Mouse (Mus musculus): ENCODE data around the gene Actl6b. TPM values are rescaled to one million over a fixed set of nuclear protein-coding genes. Genes with fewer than 3 reads are reported as not detected.

Gene Actl6b
- polyA plus RNA-seq, 1 experiment from 2014 or later, result 204 TPM

DNA sequence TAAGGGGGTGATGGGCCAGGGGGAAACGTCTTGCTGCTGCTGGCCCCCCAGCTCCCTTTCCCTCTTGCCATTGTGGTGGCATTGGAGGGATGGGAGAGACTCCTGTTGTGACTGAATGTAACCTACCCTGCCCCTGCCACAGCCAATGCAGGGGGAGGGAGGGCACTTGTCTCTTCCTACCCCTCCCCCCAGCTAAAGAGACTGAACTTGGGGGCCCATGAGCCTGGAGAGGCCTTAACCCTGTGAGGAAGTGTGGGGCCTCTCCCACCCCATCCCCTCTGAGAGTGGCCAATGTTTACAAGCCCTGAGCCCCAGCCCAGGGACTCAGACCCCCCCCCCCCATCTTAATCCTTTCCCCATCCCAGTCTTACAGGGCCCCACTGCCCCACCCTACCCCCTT, 25.9 kb upstream of the Actl6b start:
- no peak overlapping the region for H3K4me3 ChIP-seq (replicated peaks; ENCODE audit: low read length)
- peaks cover 79% of the 10 kb centered on the region for H3K36me3 ChIP-seq (replicated peaks; ENCODE audit: control insufficient read depth, insufficient read depth)
- WGBS, result 54% methylated on average over 1 of the region's 1 CpGs
- H3K4me1 ChIP-seq (replicated peaks; ENCODE audit: control insufficient read depth, insufficient read depth, low read length), result peaks cover 9% of the 10 kb centered on the region; the same call in 1 of the 2 replicates
- H3K9me3 ChIP-seq (ENCODE audit: control insufficient read depth, low read length), result no peaks in the 10 kb centered on the region
- DNase-seq (ENCODE audit: low spot score), result no peak
- no peak overlapping the region for H3K4me2 ChIP-seq (replicated peaks)
- no peak overlapping the region for H3K27ac ChIP-seq
- no peak overlapping the region for H3K9ac ChIP-seq
- H3K27me3 ChIP-seq (ENCODE audit: control insufficient read depth, insufficient read depth, low read length), result no peaks in the 10 kb centered on the region
- no peak for ATAC-seq (ENCODE audit: low FRiP score)

DNA sequence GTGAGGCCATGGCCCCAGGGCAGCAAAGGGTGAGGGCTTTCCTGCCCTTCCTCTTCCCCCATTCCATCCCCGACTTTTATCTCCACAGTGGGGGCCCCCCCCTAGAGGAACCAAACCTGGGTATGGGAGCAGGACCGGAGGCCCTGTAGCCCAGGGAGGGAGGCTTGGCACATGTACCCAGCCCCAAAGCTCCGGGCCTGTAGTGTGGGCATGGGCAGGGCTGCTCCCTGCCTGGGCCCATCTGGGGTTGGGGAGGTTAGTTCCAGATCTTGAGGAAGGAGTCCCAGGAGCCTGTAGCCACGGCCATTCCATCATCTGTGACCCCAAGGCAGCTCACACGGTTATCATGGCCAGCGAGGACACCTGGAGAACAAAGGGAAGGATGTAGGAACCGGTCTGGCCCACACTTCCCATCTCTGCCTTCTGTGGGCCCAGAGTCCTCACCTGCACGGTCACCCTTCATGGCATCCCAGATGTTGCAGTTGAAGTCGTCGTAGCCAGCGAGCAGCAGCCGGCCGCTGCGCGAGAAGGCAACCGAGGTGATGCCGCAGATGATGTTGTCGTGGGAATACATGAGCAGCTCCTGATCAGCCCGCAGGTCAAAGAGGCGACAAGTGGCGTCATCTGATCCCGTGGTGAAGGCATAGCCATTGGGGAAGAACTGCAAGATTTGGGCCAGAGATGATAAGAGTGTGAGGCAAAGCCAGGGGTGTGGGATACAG, 24.9 kb upstream of the Actl6b start:
- H3K36me3 ChIP-seq (replicated peaks; ENCODE audit: control insufficient read depth, insufficient read depth), result peaks cover 69% of the 10 kb centered on the region
- H3K4me1 ChIP-seq (replicated peaks; ENCODE audit: control insufficient read depth, insufficient read depth, low read length), result peaks cover 9% of the 10 kb centered on the region; the same call in 1 of the 2 replicates
- H3K9ac ChIP-seq, result peak overlapping the region; percentile 13; the same call in 1 of the 2 replicates
- H3K27me3 ChIP-seq (ENCODE audit: control insufficient read depth, insufficient read depth, low read length), result no peaks in the 10 kb centered on the region
- ATAC-seq (ENCODE audit: low FRiP score), result no peak
- DNase-seq (ENCODE audit: low spot score), result no peak
- H3K27ac ChIP-seq, result no peak overlapping the region
- no peaks in the 10 kb centered on the region for H3K9me3 ChIP-seq (ENCODE audit: control insufficient read depth, low read length)
- WGBS, result 81% methylated on average over 22 of the region's 22 CpGs
- no peak overlapping the region for H3K4me3 ChIP-seq (replicated peaks; ENCODE audit: low read length)
- H3K4me2 ChIP-seq (replicated peaks), result no peak overlapping the region

GRCm38 (mm10) chr5:137529221-137529995, 23.9 kb upstream of the Actl6b start:
- no peak for ATAC-seq (ENCODE audit: low FRiP score)
- 62% methylated on average over 15 of the region's 15 CpGs for WGBS
- Histone ChIP-seq H3K36me3 (replicated peaks; ENCODE audit: control insufficient read depth, insufficient read depth) (peaks cover 59% of the 10 kb centered on the region), H3K27ac (peak overlapping the region; percentile 10; the same call in 1 of the 2 replicates), H3K27me3 (ENCODE audit: control insufficient read depth, insufficient read depth, low read length) (no peaks in the 10 kb centered on the region), H3K4me1 (replicated peaks; ENCODE audit: control insufficient read depth, insufficient read depth, low read length) (peaks cover 9% of the 10 kb centered on the region; the same call in 1 of the 2 replicates), H3K4me2 (replicated peaks) (peak overlapping the region; percentile 88), H3K9ac (peak overlapping the region; percentile 87), H3K9me3 (ENCODE audit: control insufficient read depth, low read length) (no peaks in the 10 kb centered on the region), H3K4me3 (replicated peaks; ENCODE audit: low read length) (peak overlapping the region; percentile 61; the same call in 1 of the 2 replicates)
- DNase-seq (ENCODE audit: low spot score), result no peak

DNA sequence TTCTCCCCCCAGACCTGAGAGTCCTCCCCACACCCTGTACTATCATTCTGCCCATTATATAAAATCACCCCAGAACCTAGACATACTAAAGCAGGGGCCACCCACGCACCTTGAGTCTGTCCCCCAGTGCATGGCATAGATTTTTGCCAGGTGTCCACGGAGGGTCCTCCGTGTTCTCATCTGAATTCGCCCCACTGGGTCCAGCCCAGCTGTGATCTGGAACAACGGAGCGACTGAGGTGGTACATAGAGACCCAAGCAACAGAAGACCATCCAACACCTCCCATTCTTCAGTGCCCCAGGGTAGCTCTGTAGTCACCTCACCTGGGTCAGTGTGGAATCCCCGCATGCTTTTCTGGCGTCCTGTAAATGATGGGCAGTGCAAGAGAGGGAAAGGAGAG, 23.2 kb upstream of the Actl6b start:
- H3K9me3 ChIP-seq (ENCODE audit: control insufficient read depth, low read length), result no peaks in the 10 kb centered on the region
- peaks cover 52% of the 10 kb centered on the region for H3K36me3 ChIP-seq (replicated peaks; ENCODE audit: control insufficient read depth, insufficient read depth)
- H3K4me1 ChIP-seq (replicated peaks; ENCODE audit: control insufficient read depth, insufficient read depth, low read length), result peaks cover 9% of the 10 kb centered on the region; the same call in 1 of the 2 replicates
- H3K27ac ChIP-seq, result peak overlapping the region; percentile 96
- 63% methylated on average over 8 of the region's 8 CpGs for WGBS
- ATAC-seq (ENCODE audit: low FRiP score) (no peak), DNase-seq (ENCODE audit: low spot score) (no peak)
- peak overlapping the region; percentile 61 for H3K4me3 ChIP-seq (replicated peaks; ENCODE audit: low read length)
- no peaks in the 10 kb centered on the region for H3K27me3 ChIP-seq (ENCODE audit: control insufficient read depth, insufficient read depth, low read length)
- H3K9ac ChIP-seq, result peak overlapping the region; percentile 87
- peak overlapping the region; percentile 88 for H3K4me2 ChIP-seq (replicated peaks)

GRCm38 (mm10) chr5:137530588-137531413, 22.5 kb upstream of the Actl6b start:
- Histone ChIP-seq H3K4me3 (replicated peaks; ENCODE audit: low read length) (peak overlapping the region; percentile 61), H3K9me3 (ENCODE audit: control insufficient read depth, low read length) (no peaks in the 10 kb centered on the region), H3K4me2 (replicated peaks) (peak overlapping the region; percentile 88), H3K9ac (peak overlapping the region; percentile 87), H3K4me1 (replicated peaks; ENCODE audit: control insufficient read depth, insufficient read depth, low read length) (peaks cover 9% of the 10 kb centered on the region; the same call in 1 of the 2 replicates), H3K27ac (peak overlapping the region; percentile 96), H3K36me3 (replicated peaks; ENCODE audit: control insufficient read depth, insufficient read depth) (peaks cover 45% of the 10 kb centered on the region), H3K27me3 (ENCODE audit: control insufficient read depth, insufficient read depth, low read length) (no peaks in the 10 kb centered on the region)
- ATAC-seq (ENCODE audit: low FRiP score) (peak; percentile 72), DNase-seq (ENCODE audit: low spot score) (peak; percentile 54)
- WGBS, result under 1% methylated on average over 42 of the region's 46 CpGs

DNA sequence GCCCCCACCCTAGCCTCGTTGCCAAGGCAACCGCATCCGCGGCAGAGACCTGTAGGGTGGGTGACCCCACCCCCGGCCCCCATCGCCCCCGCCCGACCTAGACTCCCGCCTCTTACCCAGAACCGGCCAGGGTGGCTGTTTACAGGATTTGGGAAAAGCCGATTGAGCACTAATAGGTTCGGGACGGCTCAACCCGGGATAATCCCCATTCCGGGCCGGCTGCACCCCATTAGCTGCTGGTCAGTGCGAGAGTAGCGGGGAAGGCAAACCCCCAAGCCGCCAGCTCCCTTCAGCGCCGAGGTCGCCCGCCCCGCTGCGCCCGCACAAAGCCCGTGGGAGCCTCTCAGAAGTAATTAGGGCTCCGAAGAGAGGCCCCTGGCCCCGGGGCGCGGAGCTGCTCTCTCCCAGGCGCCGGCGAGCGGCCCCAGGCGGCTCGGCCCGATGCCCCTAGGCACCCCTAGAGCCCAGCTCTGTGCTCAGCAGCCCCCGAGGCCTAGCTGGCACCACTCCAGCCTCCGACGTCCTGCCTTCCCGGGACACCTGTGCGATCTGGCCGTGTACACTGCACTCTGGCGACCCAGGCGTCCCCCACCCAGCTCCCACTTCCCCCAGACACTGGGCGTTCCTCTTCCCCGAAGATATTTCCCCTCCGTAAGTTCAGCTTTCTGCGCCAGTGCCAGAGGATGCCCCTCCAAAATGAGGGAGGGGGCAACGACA, 21.7 kb upstream of the Actl6b start:
- Histone ChIP-seq H3K36me3 (replicated peaks; ENCODE audit: control insufficient read depth, insufficient read depth) (peaks cover 37% of the 10 kb centered on the region), H3K9me3 (ENCODE audit: control insufficient read depth, low read length) (no peaks in the 10 kb centered on the region), H3K9ac (peak overlapping the region; percentile 87), H3K4me3 (replicated peaks; ENCODE audit: low read length) (peak overlapping the region; percentile 61), H3K27me3 (ENCODE audit: control insufficient read depth, insufficient read depth, low read length) (no peaks in the 10 kb centered on the region), H3K4me1 (replicated peaks; ENCODE audit: control insufficient read depth, insufficient read depth, low read length) (peaks cover 9% of the 10 kb centered on the region; the same call in 1 of the 2 replicates), H3K4me2 (replicated peaks) (peak overlapping the region; percentile 88), H3K27ac (peak overlapping the region; percentile 96)
- under 1% methylated on average over 49 of the region's 51 CpGs for WGBS
- DNase-seq (ENCODE audit: low spot score) (peak; percentile 80), ATAC-seq (ENCODE audit: low FRiP score) (peak; percentile 8)

- under 1% methylated on average over 19 of the region's 19 CpGs for WGBS
Observed at GRCm38 (mm10) chr5:137532131-137532807, 21.0 kb upstream of the Actl6b start.

GRCm38 (mm10) chr5:137532808-137533116, 20.6 kb upstream of the Actl6b start:
- peak overlapping the region; percentile 87 for H3K9ac ChIP-seq
- H3K27me3 ChIP-seq (ENCODE audit: control insufficient read depth, insufficient read depth, low read length), result no peaks in the 10 kb centered on the region
- H3K36me3 ChIP-seq (replicated peaks; ENCODE audit: control insufficient read depth, insufficient read depth), result peaks cover 26% of the 10 kb centered on the region
- peak overlapping the region; percentile 96 for H3K27ac ChIP-seq
- H3K9me3 ChIP-seq (ENCODE audit: control insufficient read depth, low read length), result no peaks in the 10 kb centered on the region
- ATAC-seq (ENCODE audit: low FRiP score) (peak; percentile 9; the same call in 1 of the 2 replicates), DNase-seq (ENCODE audit: low spot score) (no peak)
- peak overlapping the region; percentile 61 for H3K4me3 ChIP-seq (replicated peaks; ENCODE audit: low read length)
- peaks cover 9% of the 10 kb centered on the region; the same call in 1 of the 2 replicates for H3K4me1 ChIP-seq (replicated peaks; ENCODE audit: control insufficient read depth, insufficient read depth, low read length)
- WGBS, result 0% methylated on average over 10 of the region's 12 CpGs
- H3K4me2 ChIP-seq (replicated peaks), result peak overlapping the region; percentile 88

More at GRCm38 (mm10) chr5:137532131-137532807, 21.0 kb upstream of the Actl6b start:
- Histone ChIP-seq H3K9me3 (ENCODE audit: control insufficient read depth, low read length) (no peaks in the 10 kb centered on the region), H3K36me3 (replicated peaks; ENCODE audit: control insufficient read depth, insufficient read depth) (peaks cover 31% of the 10 kb centered on the region), H3K4me1 (replicated peaks; ENCODE audit: control insufficient read depth, insufficient read depth, low read length) (peaks cover 9% of the 10 kb centered on the region; the same call in 1 of the 2 replicates), H3K4me3 (replicated peaks; ENCODE audit: low read length) (peak overlapping the region; percentile 61), H3K27me3 (ENCODE audit: control insufficient read depth, insufficient read depth, low read length) (no peaks in the 10 kb centered on the region), H3K27ac (peak overlapping the region; percentile 96), H3K4me2 (replicated peaks) (peak overlapping the region; percentile 88), H3K9ac (peak overlapping the region; percentile 87)
- ATAC-seq (ENCODE audit: low FRiP score), result no peak
- no peak for DNase-seq (ENCODE audit: low spot score)
